Mouse (Mus musculus) gastrocnemius, adult 8-10 months (tissue): ENCODE data around the gene 1700020L24Rik. TPM values are rescaled to one million over a fixed set of nuclear protein-coding genes. Genes with fewer than 3 reads are reported as not detected.

Source experiments
- DNase-seq, 2 experiments: peaks; one replicate each; pipeline ENCODE4 v3.0.0; 2022; ENCODE audit warnings: low spot score in 2 of 2
- total RNA-seq, 4 experiments: library from RNA; stranded (reverse); gene quantifications; 2 replicates each; pipeline ENCODE4 v1.2.4; 2022

Gene 1700020L24Rik
- total RNA-seq, 4 experiments from 2014 or later, result not detected

- DNase-seq, result no peak
These were observed 34.3 kb downstream of the 1700020L24Rik start for GRCm38 (mm10) chr11:83471766-83472165.

GRCm38 (mm10) chr11:83472324-83473234 is 35.1 kb downstream of the 1700020L24Rik start, which contains the start of gene Taf15:
Gene Taf15, plus strand, starts transcription at chr11:83473086.
- peak; percentile 94 to 97 for DNase-seq

- no peak for DNase-seq
These were observed 35.9 kb downstream of the 1700020L24Rik start for GRCm38 (mm10) chr11:83473235-83474016.

Other genes starting within 250 kb of the 1700020L24Rik start
- gene Slfn3, start 246.3 kb upstream of the 1700020L24Rik start, total RNA-seq, result under 1 TPM in 3 of 4 experiments, not detected in 1; 0.24 to 0.43 (median 0.34) TPM
- not detected for gene Slfn14, start 151.0 kb upstream of the 1700020L24Rik start, total RNA-seq
- gene Ap2b1, start 138.7 kb upstream of the 1700020L24Rik start, total RNA-seq, result 10 to 100 TPM; 28.5 to 34.9 (median 32.6) TPM
- 10 to 100 TPM in 3 of 4 experiments, 1 to 10 TPM in 1; 9.2 to 17.1 (median 15.2) TPM for gene Pex12, start 135.1 kb upstream of the 1700020L24Rik start, total RNA-seq
- gene Rasl10b, start 28.5 kb upstream of the 1700020L24Rik start, total RNA-seq, result under 1 TPM; 0.19 to 0.63 (median 0.49) TPM
- gene Gas2l2, start 8.2 kb upstream of the 1700020L24Rik start, total RNA-seq, result not detected
- gene Mmp28, start 25.4 kb downstream of the 1700020L24Rik start, total RNA-seq, result 1 to 10 TPM; 1.7 to 2.6 (median 2.1) TPM
- 10 to 100 TPM; 17.5 to 28.4 (median 22.8) TPM for gene Taf15, start 35.4 kb downstream of the 1700020L24Rik start, total RNA-seq
- gene Heatr9, start 84.5 kb downstream of the 1700020L24Rik start, total RNA-seq, result not detected
- not detected for gene Ccl5, start 92.8 kb downstream of the 1700020L24Rik start, total RNA-seq
- 1 to 10 TPM in 3 of 4 experiments, under 1 TPM in 1; 0.07 to 2.7 (median 1.4) TPM for gene Ccl9, start 141.0 kb downstream of the 1700020L24Rik start, total RNA-seq
- 1 to 10 TPM in 3 of 4 experiments, under 1 TPM in 1; 0.73 to 4.7 (median 2.2) TPM for gene Ccl6, start 155.4 kb downstream of the 1700020L24Rik start, total RNA-seq
- not detected for gene Rpl9-ps1, start 207.9 kb downstream of the 1700020L24Rik start, total RNA-seq
- not detected for gene Ccl3, start 211.7 kb downstream of the 1700020L24Rik start, total RNA-seq
- gene Ccl4, start 224.9 kb downstream of the 1700020L24Rik start, total RNA-seq, result not detected